Mouse (Mus musculus) liver, embryonic 11.5 days (tissue): ENCODE results near the gene Mfsd5. TPM values are rescaled to one million over a fixed set of nuclear protein-coding genes. Genes with fewer than 3 reads are reported as not detected.
A peak's percentile ranks its signal among the peaks of the same experiment; 100 is the strongest.

Source experiments
- ATAC-seq: fragments of 200-750 bp; cut with Nextera tagmentation; replicated peaks from 2 replicates; pipeline ENCODE4 v1.8.0; 2017; ENCODE audit warnings: moderate number of reproducible peaks, mild to moderate bottlenecking, moderate TSS enrichment, moderate library complexity; ENCODE audit not compliant: low FRiP score
- DNase-seq: peaks from one replicate; pipeline ENCODE4 v3.0.0-alpha.2; 2017; ENCODE audit warnings: low spot score
- H3K27ac ChIP-seq: fragments of 300-500 bp; sonication (generic); 2 replicates; pipeline ENCODE4 v1.5.1; 2014; ENCODE audit warnings: mild to moderate bottlenecking, low read depth, low read length, control low read depth
- H3K27me3 ChIP-seq: fragments of 300-500 bp; sonication (generic); replicated peaks from 2 replicates; pipeline ENCODE4 v1.6.1; 2014; ENCODE audit warnings: low read length, mixed read lengths; ENCODE audit not compliant: control insufficient read depth, insufficient read depth
- H3K36me3 ChIP-seq: fragments of 300-500 bp; sonication (generic); 2 replicates; pipeline ENCODE4 v1.6.1; 2014; ENCODE audit warnings: mild to moderate bottlenecking, low read length, moderate library complexity, mixed read lengths; ENCODE audit not compliant: control insufficient read depth, insufficient read depth
- H3K4me1 ChIP-seq: fragments of 300-500 bp; sonication (generic); replicated peaks from 2 replicates; pipeline ENCODE4 v1.6.1; 2014; ENCODE audit warnings: low read length, mixed read lengths; ENCODE audit not compliant: control insufficient read depth, insufficient read depth
- H3K4me2 ChIP-seq: fragments of 300-500 bp; sonication (generic); 2 replicates; pipeline ENCODE4 v1.6.1; 2014; ENCODE audit warnings: mild to moderate bottlenecking, control low read depth, moderate library complexity
- H3K4me3 ChIP-seq: fragments of 300-500 bp; sonication (generic); 2 replicates; pipeline ENCODE4 v1.5.1; 2014; ENCODE audit warnings: low read depth, low read length, control low read depth
- H3K9ac ChIP-seq: fragments of 300-500 bp; sonication (generic); 2 replicates; pipeline ENCODE4 v1.6.1; 2014; ENCODE audit warnings: low read depth, low read length, control low read depth
- H3K9me3 ChIP-seq: fragments of 300-500 bp; sonication (generic); 2 replicates; pipeline ENCODE4 v1.6.1; 2016; ENCODE audit warnings: low read length, inconsistent platforms, mixed read lengths; ENCODE audit not compliant: control insufficient read depth
- WGBS: fragments of 180-500 bp; shearing (Covaris S2); extraction: QIAGEN DNeasy Blood & Tissue Kit; methylation state at CpG from one replicate; pipeline ENCODE4 v1.1.7; 2014; 5-methylcytosine and 5-hydroxymethylcytosine counted together
- polyA plus RNA-seq: library from polyadenylated mRNA; unstranded; fragments of >200 nt; fragmentation: Nextera tagmentation; extraction: Ambion mirVana; gene quantifications from 2 replicates; pipeline ENCODE4 v1.2.1, GENCODE M21; 2014

Gene Mfsd5
- 58.8 and 60.7 TPM in 2 replicates for polyA plus RNA-seq

GRCm38 (mm10) chr15:102279092-102279782 lies at the start of gene Mfsd5:
Mfsd5 (plus strand) TSS chr15:102279454.
- Histone ChIP-seq H3K27ac (peak within 1 kb of the TSS; percentile 79), H3K9ac (peak within 1 kb of the TSS; percentile 84), H3K4me2 (peak within 1 kb of the TSS; percentile 95), H3K27me3 (no peaks in the 10 kb centered on the region), H3K4me1 (peaks cover 32% of the 10 kb centered on the region), H3K4me3 (peak within 1 kb of the TSS; percentile 91), H3K9me3 (no peaks in the 10 kb centered on the region), H3K36me3 (peaks cover 9% of the 10 kb centered on the region)
- peak; percentile 93 for ATAC-seq
- DNase-seq: peak; percentile 91
- 1% methylated on average over 65 of the region's 65 CpGs for WGBS

- Histone ChIP-seq H3K27me3 (no peaks in the 10 kb centered on the region), H3K4me3 (no peak overlapping the region), H3K9me3 (no peaks in the 10 kb centered on the region), H3K27ac (no peak overlapping the region), H3K36me3 (no peaks in the 10 kb centered on the region), H3K9ac (no peak overlapping the region), H3K4me1 (peaks cover 41% of the 10 kb centered on the region), H3K4me2 (peak overlapping the region; percentile 46)
- WGBS: 75% methylated on average over 17 of the region's 17 CpGs
- DNase-seq (no peak), ATAC-seq (no peak)
These were observed 48.6 kb upstream of the Mfsd5 start for GRCm38 (mm10) chr15:102230408-102231321.

GRCm38 (mm10) chr15:102231748-102232147 lies 47.5 kb upstream of the Mfsd5 start, which contains the start of gene Itgb7:
Itgb7 (minus strand) TSS chr15:102231944.
- no peak within 1 kb of the TSS for H3K4me3 ChIP-seq

GRCm38 (mm10) chr15:102232764-102233163 lies 46.5 kb upstream of the Mfsd5 start:
- no peaks in the 10 kb centered on the region for H3K27me3 ChIP-seq
- DNase-seq (no peak), ATAC-seq (no peak)
- H3K36me3 ChIP-seq: no peaks in the 10 kb centered on the region
- H3K4me3 ChIP-seq: no peak overlapping the region
- no peak overlapping the region for H3K27ac ChIP-seq
- no peaks in the 10 kb centered on the region for H3K9me3 ChIP-seq
- H3K9ac ChIP-seq: no peak overlapping the region
- peaks cover 44% of the 10 kb centered on the region for H3K4me1 ChIP-seq
- WGBS: 85% methylated on average over 7 of the region's 7 CpGs
- no peak overlapping the region for H3K4me2 ChIP-seq

More at GRCm38 (mm10) chr15:102231748-102232147, 47.5 kb upstream of the Mfsd5 start, which contains the start of gene Itgb7:
- 27% methylated on average over 6 of the region's 6 CpGs for WGBS
- Histone ChIP-seq H3K4me2 (peak within 1 kb of the TSS; percentile 46), H3K27me3 (no peaks in the 10 kb centered on the region), H3K9me3 (no peaks in the 10 kb centered on the region), H3K27ac (no peak within 1 kb of the TSS), H3K4me1 (peaks cover 47% of the 10 kb centered on the region), H3K36me3 (no peaks in the 10 kb centered on the region), H3K9ac (no peak within 1 kb of the TSS)
- peak; percentile 97 for ATAC-seq
- peak; percentile 56 for DNase-seq

GRCm38 (mm10) chr15:102233896-102234295 lies 45.4 kb upstream of the Mfsd5 start:
- peaks cover 44% of the 10 kb centered on the region for H3K4me1 ChIP-seq
- H3K9ac ChIP-seq: no peak overlapping the region
- WGBS: 10% methylated on average over 2 of the region's 2 CpGs

GRCm38 (mm10) chr15:102235371-102236027 lies 43.8 kb upstream of the Mfsd5 start:
- no peaks in the 10 kb centered on the region for H3K9me3 ChIP-seq
- peak overlapping the region; percentile 14; the same call in 1 of the 2 replicates for H3K4me3 ChIP-seq
- no peaks in the 10 kb centered on the region for H3K36me3 ChIP-seq
- peaks cover 3% of the 10 kb centered on the region; the same call in 1 of the 2 replicates for H3K27me3 ChIP-seq
- H3K9ac ChIP-seq: 0 out of 2 replicates have a peak overlapping the region, but pooled peaks have one; percentile 32
- ATAC-seq (no peak), DNase-seq (no peak)
- H3K4me1 ChIP-seq: peaks cover 44% of the 10 kb centered on the region
- WGBS: 29% methylated on average over 21 of the region's 21 CpGs
- H3K4me2 ChIP-seq: peak overlapping the region; percentile 50
- no peak overlapping the region for H3K27ac ChIP-seq

More at GRCm38 (mm10) chr15:102233896-102234295, 45.4 kb upstream of the Mfsd5 start:
- Histone ChIP-seq H3K27ac (no peak overlapping the region), H3K36me3 (no peaks in the 10 kb centered on the region), H3K9me3 (no peaks in the 10 kb centered on the region), H3K4me2 (peak overlapping the region; percentile 17; the same call in 1 of the 2 replicates), H3K4me3 (no peak overlapping the region), H3K27me3 (no peaks in the 10 kb centered on the region)
- ATAC-seq: no peak
- no peak for DNase-seq

- 81% methylated on average over 14 of the region's 14 CpGs for WGBS
- Histone ChIP-seq H3K4me2 (no peak overlapping the region), H3K27ac (no peak overlapping the region), H3K4me1 (peaks cover 36% of the 10 kb centered on the region), H3K4me3 (no peak overlapping the region), H3K27me3 (peaks cover 9% of the 10 kb centered on the region), H3K9me3 (no peaks in the 10 kb centered on the region), H3K9ac (no peak overlapping the region), H3K36me3 (no peaks in the 10 kb centered on the region)
- no peak for DNase-seq
- no peak for ATAC-seq
These were observed 40.6 kb upstream of the Mfsd5 start for GRCm38 (mm10) chr15:102238543-102239259.

- 6% methylated on average over 9 of the region's 9 CpGs for WGBS
These were observed 40.0 kb upstream of the Mfsd5 start for GRCm38 (mm10) chr15:102239260-102239590.

More at GRCm38 (mm10) chr15:102239260-102239590, 40.0 kb upstream of the Mfsd5 start:
- ATAC-seq (peak; percentile 44; the same call in 1 of the 2 replicates), DNase-seq (peak; percentile 79)
- Histone ChIP-seq H3K36me3 (no peaks in the 10 kb centered on the region), H3K4me1 (peaks cover 36% of the 10 kb centered on the region), H3K9me3 (no peaks in the 10 kb centered on the region), H3K27me3 (peaks cover 14% of the 10 kb centered on the region), H3K27ac (no peak overlapping the region), H3K4me2 (no peak overlapping the region), H3K4me3 (no peak overlapping the region), H3K9ac (no peak overlapping the region)
